Mouse (Mus musculus) kidney, postnatal 0 days (tissue): ENCODE data around the gene Arhgef25. TPM values are rescaled to one million over a fixed set of nuclear protein-coding genes. Genes with fewer than 3 reads are reported as not detected.

Experiments used
- ATAC-seq: fragments of 200-750 bp; cut with Nextera tagmentation; replicated peaks from 2 replicates; pipeline ENCODE4 v1.8.0; 2017; ENCODE audit warnings: low read depth, moderate number of reproducible peaks, moderate TSS enrichment, moderate library complexity; ENCODE audit not compliant: low FRiP score
- DNase-seq: peaks from one replicate; pipeline ENCODE4 v3.0.0-alpha.2; 2016; ENCODE audit warnings: low spot score
- H3K27ac ChIP-seq: fragments of 300-500 bp; sonication (generic); 2 replicates; pipeline ENCODE4 v1.5.1; 2014; ENCODE audit warnings: mild to moderate bottlenecking
- H3K27me3 ChIP-seq: fragments of 300-500 bp; sonication (generic); 2 replicates; pipeline ENCODE4 v1.6.1; 2014; ENCODE audit warnings: low read length, mixed read lengths; ENCODE audit not compliant: insufficient read depth
- H3K36me3 ChIP-seq: fragments of 300-500 bp; sonication (generic); 2 replicates; pipeline ENCODE4 v1.6.1; 2014; ENCODE audit warnings: low read length, mixed read lengths; ENCODE audit not compliant: insufficient read depth
- H3K4me1 ChIP-seq: fragments of 300-500 bp; sonication (generic); replicated peaks from 2 replicates; pipeline ENCODE4 v1.6.1; 2014; ENCODE audit warnings: antibody characterized with exemption, low read length, mixed read lengths; ENCODE audit not compliant: insufficient read depth
- H3K4me2 ChIP-seq: fragments of 300-500 bp; sonication (generic); 2 replicates; pipeline ENCODE4 v1.6.1; 2014; ENCODE audit warnings: mild to moderate bottlenecking, low read length, moderate library complexity, mixed read lengths
- H3K4me3 ChIP-seq: fragments of 300-500 bp; sonication (generic); replicated peaks from 2 replicates; pipeline ENCODE4 v1.5.1; 2014; ENCODE audit warnings: low read depth, low read length
- H3K9ac ChIP-seq: fragments of 300-500 bp; sonication (generic); 2 replicates; pipeline ENCODE4 v1.6.1; 2014; ENCODE audit warnings: low read depth, low read length
- H3K9me3 ChIP-seq: fragments of 300-500 bp; sonication (generic); replicated peaks from 2 replicates; pipeline ENCODE4 v1.6.1; 2016; ENCODE audit warnings: low read length, inconsistent platforms, mixed read lengths
- CTCF ChIP-seq: IDR thresholded peaks from 2 replicates; pipeline ENCODE4 v1.5.1; 2016; ENCODE audit warnings: antibody characterized with exemption, low read depth, mild to moderate bottlenecking, moderate library complexity
- WGBS: fragments of 180-500 bp; shearing (Covaris S2); extraction: QIAGEN DNeasy Blood & Tissue Kit; methylation state at CpG from one replicate; pipeline ENCODE4 v1.1.7; 2014; 5-methylcytosine and 5-hydroxymethylcytosine counted together
- polyA plus RNA-seq: library from polyadenylated mRNA; unstranded; fragments of >200 nt; fragmentation: Nextera tagmentation; extraction: Ambion mirVana; gene quantifications from 2 replicates; pipeline ENCODE4 v1.2.1, GENCODE M21; 2015

Arhgef25 gene
- polyA plus RNA-seq, 1 experiment from 2014 or later = 29.0 TPM

DNA sequence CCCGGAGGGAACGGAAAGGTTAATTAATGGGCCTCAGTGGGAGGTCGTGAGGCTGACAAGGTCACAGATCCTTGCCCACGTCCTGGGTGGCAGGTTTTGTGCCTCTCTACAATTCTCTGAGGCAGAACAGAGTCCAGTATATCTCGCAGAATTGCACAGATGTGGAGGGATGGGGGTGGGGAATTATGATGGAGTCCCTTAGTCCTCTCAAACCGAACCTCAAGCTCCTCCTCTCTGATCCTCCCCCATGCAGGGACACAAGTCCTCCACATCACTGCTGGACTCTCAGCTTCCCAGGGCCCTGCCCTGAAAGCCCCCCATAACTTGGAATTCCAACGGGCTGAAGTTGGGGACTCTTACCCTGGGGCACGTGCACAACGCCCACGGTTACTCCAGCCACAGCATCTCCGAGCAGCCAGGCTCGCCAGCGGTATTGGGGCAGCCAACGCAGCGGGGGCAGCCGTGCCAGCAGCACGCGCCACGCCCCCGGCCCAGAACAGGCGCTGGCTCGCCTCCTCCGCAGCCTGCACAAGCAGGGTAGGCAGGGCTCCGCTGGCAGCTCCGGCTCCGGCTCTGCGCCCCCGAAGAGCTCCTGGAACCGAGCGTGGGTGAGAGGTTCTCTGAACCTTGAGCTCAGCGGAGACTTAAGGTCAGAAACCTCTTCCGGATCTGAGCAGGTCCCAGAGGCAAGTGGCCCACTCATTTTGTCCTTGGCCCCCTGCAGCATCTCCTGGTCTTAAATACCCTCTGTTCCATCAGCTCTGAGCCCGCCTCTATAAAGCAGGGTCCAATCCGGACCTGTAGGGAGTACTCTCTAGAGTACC is 9.8 kb downstream of the Arhgef25 start, which contains the start of gene Slc26a10:
Gene Slc26a10, minus strand, starts transcription at position 775 of the 824 bp plus-strand sequence.
- 2% methylated on average over 34 of the region's 34 CpGs for WGBS
- no peak for DNase-seq
- H3K27me3 ChIP-seq = peaks cover 11% of the 10 kb centered on the region
- H3K9ac ChIP-seq = peak within 1 kb of the TSS; percentile 14; the same call in 1 of the 2 replicates
- H3K9me3 ChIP-seq = no peaks in the 10 kb centered on the region
- H3K36me3 ChIP-seq = no peaks in the 10 kb centered on the region
- peak within 1 kb of the TSS; percentile 46 for H3K4me2 ChIP-seq
- no peak within 1 kb of the TSS for H3K27ac ChIP-seq
- no peak for ATAC-seq
- TF ChIP-seq CTCF = no peak
- H3K4me1 ChIP-seq = peaks cover 23% of the 10 kb centered on the region; the same call in 1 of the 2 replicates
- H3K4me3 ChIP-seq = peak within 1 kb of the TSS; percentile 18

DNA sequence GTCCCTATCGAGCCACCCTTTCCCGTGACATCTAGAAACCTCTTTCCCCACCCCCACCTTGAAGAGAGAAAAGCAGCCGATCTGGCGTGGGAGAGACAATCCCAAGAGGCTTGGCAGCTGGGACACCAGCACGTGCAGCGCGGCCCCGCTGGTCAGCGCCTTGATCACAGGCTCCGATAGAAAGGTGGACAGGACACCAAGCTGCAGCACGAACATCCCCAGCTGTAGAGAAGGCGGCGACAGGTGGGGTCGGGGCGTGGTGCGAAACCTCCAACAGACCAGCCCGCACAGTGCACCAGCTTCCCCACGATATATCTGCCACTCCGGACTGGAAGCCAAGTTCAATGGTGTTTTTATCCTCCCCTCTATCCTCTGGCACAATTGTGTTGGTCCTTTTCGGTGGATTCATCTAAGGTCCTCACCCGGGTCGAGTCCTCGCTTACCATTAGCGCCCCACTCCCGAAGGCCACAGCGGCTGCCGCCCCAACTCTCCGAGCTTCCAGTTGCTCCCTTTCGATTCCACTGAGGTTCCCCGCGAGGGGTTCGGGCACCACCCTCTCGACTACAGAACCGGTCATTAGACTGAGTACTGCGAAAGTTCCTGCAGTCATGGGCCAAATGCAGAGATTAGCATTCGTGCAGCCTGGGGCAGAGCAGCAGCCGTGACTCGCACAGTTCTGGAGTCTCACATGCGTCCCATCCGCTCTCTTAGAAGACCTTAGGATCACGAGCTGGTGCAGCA is 11.4 kb downstream of the Arhgef25 start:
- Histone ChIP-seq H3K36me3 (no peaks in the 10 kb centered on the region), H3K27me3 (peaks cover 11% of the 10 kb centered on the region), H3K9me3 (no peaks in the 10 kb centered on the region), H3K27ac (no peak overlapping the region), H3K4me2 (peak overlapping the region; percentile 54), H3K4me1 (peaks cover 23% of the 10 kb centered on the region; the same call in 1 of the 2 replicates), H3K4me3 (peak overlapping the region; percentile 22), H3K9ac (no peak overlapping the region)
- no peak for ATAC-seq
- WGBS = 4% methylated on average over 41 of the region's 41 CpGs
- TF ChIP-seq CTCF = no peak
- DNase-seq = no peak

- under 1% methylated on average over 23 of the region's 23 CpGs for WGBS
- Histone ChIP-seq H3K4me1 (peaks cover 23% of the 10 kb centered on the region; the same call in 1 of the 2 replicates), H3K36me3 (no peaks in the 10 kb centered on the region), H3K9ac (no peak overlapping the region), H3K4me3 (peak overlapping the region; percentile 22), H3K9me3 (no peaks in the 10 kb centered on the region), H3K27me3 (peaks cover 11% of the 10 kb centered on the region), H3K27ac (no peak overlapping the region), H3K4me2 (peak overlapping the region; percentile 54)
- ATAC-seq (peak; percentile 53), DNase-seq (peak; percentile 90)
- peak; percentile 92 for TF ChIP-seq CTCF
Observed at GRCm38 (mm10) chr10:127177719-127178118, 12.2 kb downstream of the Arhgef25 start.

DNA sequence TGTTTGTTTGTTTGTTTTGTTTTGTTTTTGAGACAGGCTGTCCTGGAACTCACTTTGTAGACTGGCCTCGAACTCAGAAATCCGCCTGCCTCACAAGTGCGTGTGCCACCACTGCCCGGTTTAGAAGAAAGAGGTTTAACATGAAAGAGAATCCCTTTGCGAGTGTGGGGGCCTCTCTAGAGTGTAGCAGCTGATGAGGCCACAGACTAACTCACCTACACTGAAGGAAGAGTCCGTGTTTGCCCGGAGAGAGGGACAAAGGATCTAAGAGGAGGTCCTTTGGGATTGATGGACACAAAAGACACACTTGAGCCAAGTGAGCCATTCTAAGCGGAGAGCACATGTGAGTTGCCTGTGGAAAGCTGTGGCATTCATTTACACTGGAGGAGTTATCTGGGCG is 12.6 kb downstream of the Arhgef25 start:
- WGBS = 26% methylated on average over 9 of the region's 9 CpGs

GRCm38 (mm10) chr10:127176756-127177155 is 13.1 kb downstream of the Arhgef25 start:
- Histone ChIP-seq H3K4me3 (no peak overlapping the region), H3K9me3 (no peaks in the 10 kb centered on the region), H3K4me1 (peaks cover 23% of the 10 kb centered on the region; the same call in 1 of the 2 replicates), H3K27ac (no peak overlapping the region), H3K27me3 (peaks cover 11% of the 10 kb centered on the region), H3K36me3 (no peaks in the 10 kb centered on the region), H3K9ac (no peak overlapping the region), H3K4me2 (peak overlapping the region; percentile 21)
- WGBS = 10% methylated on average over 7 of the region's 7 CpGs
- DNase-seq = no peak
- ATAC-seq = no peak
- no peak for TF ChIP-seq CTCF

More for the DNA sequence above, 12.6 kb downstream of the Arhgef25 start:
- Histone ChIP-seq H3K9me3 (no peaks in the 10 kb centered on the region), H3K27ac (no peak overlapping the region), H3K36me3 (no peaks in the 10 kb centered on the region), H3K4me2 (peak overlapping the region; percentile 54; the same call in 1 of the 2 replicates), H3K27me3 (peaks cover 11% of the 10 kb centered on the region), H3K4me3 (no peak overlapping the region), H3K4me1 (peaks cover 23% of the 10 kb centered on the region; the same call in 1 of the 2 replicates), H3K9ac (no peak overlapping the region)
- DNase-seq (no peak), ATAC-seq (no peak)
- TF ChIP-seq CTCF = no peak

DNA sequence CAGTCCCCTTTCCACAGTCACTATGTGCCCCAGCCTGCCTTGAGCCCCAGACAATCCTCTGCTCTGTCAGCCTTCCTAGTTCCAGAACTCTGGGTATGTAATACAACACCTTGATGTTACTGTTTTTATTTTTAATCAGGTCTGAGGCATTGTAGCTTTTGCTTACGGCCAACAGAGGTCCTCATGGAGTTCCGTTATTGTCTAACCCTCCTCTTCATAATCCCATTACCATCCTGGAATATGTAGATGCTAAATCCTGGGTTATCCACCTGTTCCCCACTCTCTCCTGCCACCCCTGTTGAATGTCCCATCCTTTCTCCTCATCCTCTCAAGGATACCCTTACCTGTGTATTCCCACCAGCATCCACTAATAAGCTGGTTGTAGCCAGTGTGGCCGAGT is 13.7 kb downstream of the Arhgef25 start:
- H3K36me3 ChIP-seq = no peaks in the 10 kb centered on the region
- no peaks in the 10 kb centered on the region for H3K9me3 ChIP-seq
- TF ChIP-seq CTCF = no peak; the same call in 1 of the 2 replicates
- peaks cover 11% of the 10 kb centered on the region for H3K27me3 ChIP-seq
- H3K4me3 ChIP-seq = no peak overlapping the region
- H3K9ac ChIP-seq = no peak overlapping the region
- peaks cover 23% of the 10 kb centered on the region; the same call in 1 of the 2 replicates for H3K4me1 ChIP-seq
- DNase-seq = no peak
- WGBS = 38% methylated on average over 3 of the region's 3 CpGs
- H3K4me2 ChIP-seq = 0 out of 2 replicates have a peak overlapping the region, but pooled peaks have one; percentile 21
- no peak overlapping the region for H3K27ac ChIP-seq
- ATAC-seq = no peak
